Mouse (Mus musculus) embryonic facial prominence, embryonic 11.5 days (tissue): ENCODE results near the gene Vmn2r84. TPM values are rescaled to one million over a fixed set of nuclear protein-coding genes. Genes with fewer than 3 reads are reported as not detected.
"Not testable (repeated sequence)": the region's sequence is repeated elsewhere in the genome, so short reads cannot be mapped to it uniquely, and the experiment has no call there.

Experiments used
- ATAC-seq: fragments of 200-750 bp; cut with Nextera tagmentation; replicated peaks from 2 replicates; pipeline ENCODE4 v1.8.0; 2017; ENCODE audit warnings: low read depth; ENCODE audit not compliant: insufficient number of reproducible peaks, low FRiP score, low TSS enrichment
- DNase-seq: peaks from one replicate; pipeline ENCODE4 v3.0.0-alpha.2; 2015; ENCODE audit warnings: low spot score
- H3K27ac ChIP-seq: fragments of 300-500 bp; sonication (generic); replicated peaks from 2 replicates; pipeline ENCODE4 v1.5.1; 2014; ENCODE audit warnings: mild to moderate bottlenecking, low read depth, low read length, control low read depth
- H3K27me3 ChIP-seq: fragments of 300-500 bp; sonication (generic); 2 replicates; pipeline ENCODE4 v1.6.1; 2014; ENCODE audit warnings: mild to moderate bottlenecking, low read length, moderate library complexity, mixed read lengths; ENCODE audit not compliant: control insufficient read depth, insufficient read depth
- H3K36me3 ChIP-seq: fragments of 300-500 bp; sonication (generic); replicated peaks from 2 replicates; pipeline ENCODE4 v1.6.1; 2014; ENCODE audit warnings: low read depth, mild to moderate bottlenecking, low read length, moderate library complexity, mixed read lengths; ENCODE audit not compliant: control insufficient read depth, insufficient read depth
- H3K4me1 ChIP-seq: fragments of 300-500 bp; sonication (generic); 2 replicates; pipeline ENCODE4 v1.6.1; 2014; ENCODE audit warnings: low read length, mixed read lengths; ENCODE audit not compliant: control insufficient read depth, insufficient read depth
- H3K4me2 ChIP-seq: fragments of 300-500 bp; sonication (generic); 2 replicates; pipeline ENCODE4 v1.6.1; 2014; ENCODE audit warnings: low read depth, mild to moderate bottlenecking, control low read depth, low read length, moderate library complexity
- H3K4me3 ChIP-seq: fragments of 300-500 bp; sonication (generic); 2 replicates; pipeline ENCODE4 v1.5.1; 2014; ENCODE audit warnings: low read depth, low read length, control low read depth
- H3K9ac ChIP-seq: fragments of 300-500 bp; sonication (generic); replicated peaks from 2 replicates; pipeline ENCODE4 v1.6.1; 2014; ENCODE audit warnings: mild to moderate bottlenecking, control low read depth, low read length
- H3K9me3 ChIP-seq: fragments of 300-500 bp; sonication (generic); replicated peaks from 2 replicates; pipeline ENCODE4 v1.6.1; 2016; ENCODE audit warnings: mild to moderate bottlenecking, low read length, inconsistent platforms, mixed read lengths; ENCODE audit not compliant: control insufficient read depth
- WGBS: fragments of 180-500 bp; shearing (Covaris S2); extraction: QIAGEN DNeasy Blood & Tissue Kit; methylation state at CpG from one replicate; pipeline ENCODE4 v1.1.7; 2014; 5-methylcytosine and 5-hydroxymethylcytosine counted together
- polyA plus RNA-seq: library from polyadenylated mRNA; unstranded; fragments of >200 nt; fragmentation: Nextera tagmentation; extraction: Ambion mirVana; gene quantifications from 2 replicates; pipeline ENCODE4 v1.2.1, GENCODE M21; 2014

Vmn2r84 gene
- polyA plus RNA-seq, 1 experiment from 2014 or later = not detected

GRCm38 (mm10) chr10:130340050-130340449 lies 54.1 kb downstream of the Vmn2r84 start:
- H3K27me3 ChIP-seq, H3K9ac ChIP-seq, ATAC-seq, H3K4me3 ChIP-seq, H3K4me2 ChIP-seq, H3K36me3 ChIP-seq, H3K9me3 ChIP-seq, H3K4me1 ChIP-seq, H3K27ac ChIP-seq, DNase-seq: not testable (repeated sequence)
- WGBS = 85% methylated on average over 4 of the region's 4 CpGs

GRCm38 (mm10) chr10:130337581-130337980 lies 56.6 kb downstream of the Vmn2r84 start:
- ATAC-seq = no peak
- no peaks in the 10 kb centered on the region for H3K27me3 ChIP-seq
- H3K9ac ChIP-seq = no peak overlapping the region
- H3K4me1 ChIP-seq = no peaks in the 10 kb centered on the region
- no peak overlapping the region for H3K4me3 ChIP-seq
- 52% methylated on average over 2 of the region's 2 CpGs for WGBS
- H3K27ac ChIP-seq = no peak overlapping the region
- no peaks in the 10 kb centered on the region for H3K36me3 ChIP-seq
- DNase-seq = no peak
- H3K9me3 ChIP-seq = no peaks in the 10 kb centered on the region
- no peak overlapping the region for H3K4me2 ChIP-seq

DNA sequence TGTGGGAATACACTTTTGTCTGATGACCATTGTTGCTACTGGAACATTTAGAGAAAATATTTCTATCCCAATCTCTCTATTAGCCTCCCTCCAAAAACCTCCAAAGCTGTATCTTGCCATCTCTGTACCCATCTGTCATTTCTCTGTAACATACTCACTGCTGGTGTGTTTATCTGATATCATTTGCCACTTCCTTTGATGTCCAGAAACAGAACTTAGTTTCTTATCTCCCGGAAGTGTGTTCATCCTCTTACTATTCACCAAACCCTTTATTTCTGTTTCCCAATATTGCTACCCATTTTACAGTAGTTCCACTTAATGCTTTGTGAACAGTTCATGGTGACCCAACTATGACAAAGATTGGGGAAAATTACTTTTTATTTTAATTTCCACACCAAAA lies 57.7 kb downstream of the Vmn2r84 start:
- no peak for ATAC-seq
- H3K9ac ChIP-seq = no peak overlapping the region
- no peaks in the 10 kb centered on the region for H3K4me1 ChIP-seq
- DNase-seq = no peak
- no peak overlapping the region for H3K4me3 ChIP-seq
- no peaks in the 10 kb centered on the region for H3K27me3 ChIP-seq
- no peaks in the 10 kb centered on the region for H3K9me3 ChIP-seq
- H3K4me2 ChIP-seq = no peak overlapping the region
- H3K36me3 ChIP-seq = no peaks in the 10 kb centered on the region
- WGBS = 88% methylated on average over 1 of the region's 1 CpGs
- H3K27ac ChIP-seq = no peak overlapping the region

DNA sequence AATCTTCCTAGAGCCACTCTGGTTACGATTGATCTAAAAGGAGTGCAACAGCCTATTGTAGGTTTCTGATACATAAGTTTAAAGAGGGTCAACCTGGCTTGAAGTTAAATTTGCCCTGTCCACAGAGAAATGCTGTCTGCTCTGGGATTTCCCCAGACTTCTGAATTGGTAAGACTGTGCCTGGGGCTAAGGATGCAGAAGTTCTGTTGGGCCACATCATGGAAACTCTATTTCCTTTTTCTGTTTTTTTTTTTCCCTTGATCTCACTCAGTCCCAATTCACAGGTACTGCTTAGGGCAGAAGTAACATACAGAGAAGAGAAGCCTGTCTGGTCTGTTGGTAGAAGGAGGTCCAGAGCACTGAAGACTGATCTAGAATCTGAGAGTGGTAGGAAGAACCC lies 63.4 kb downstream of the Vmn2r84 start:
- no peaks in the 10 kb centered on the region for H3K4me1 ChIP-seq
- H3K36me3 ChIP-seq = no peaks in the 10 kb centered on the region
- no peak for ATAC-seq
- no peaks in the 10 kb centered on the region for H3K9me3 ChIP-seq
- no peaks in the 10 kb centered on the region for H3K27me3 ChIP-seq
- no peak overlapping the region for H3K4me3 ChIP-seq
- H3K27ac ChIP-seq = no peak overlapping the region
- H3K9ac ChIP-seq = no peak overlapping the region
- no peak overlapping the region for H3K4me2 ChIP-seq
- 86% methylated on average over 1 of the region's 1 CpGs for whole genome bisulfite sequencing
- no peak for DNase-seq

Other genes starting within 250 kb of the Vmn2r84 start
- gene Olfr825, start 227.6 kb downstream of the Vmn2r84 start, polyA plus RNA-seq = not detected in 2 replicates
- gene Olfr826, start 210.1 kb downstream of the Vmn2r84 start, polyA plus RNA-seq = not detected in 2 replicates
- 0.27 TPM in 1 of 2 replicates, not detected in the other for gene Olfr827, start 179.9 kb downstream of the Vmn2r84 start, polyA plus RNA-seq
- 4.8 and 5.7 TPM in 2 replicates for gene Neurod4, start 114.1 kb downstream of the Vmn2r84 start, polyA plus RNA-seq
- gene Tespa1, start 71.5 kb downstream of the Vmn2r84 start, polyA plus RNA-seq = 0.21 and 0.24 TPM in 2 replicates
- gene Vmn2r85, start 35.4 kb upstream of the Vmn2r84 start, polyA plus RNA-seq = not detected in 2 replicates
- gene Vmn2r86, start 61.7 kb upstream of the Vmn2r84 start, polyA plus RNA-seq = 0.03 TPM in 1 of 2 replicates, not detected in the other
- gene Vmn2r87, start 103.1 kb upstream of the Vmn2r84 start, polyA plus RNA-seq = not detected in 2 replicates